Mouse (Mus musculus) right cerebral cortex, adult 2 months (tissue): ENCODE results near the gene Bco2.

Source experiments
- DNase-seq, 2 experiments: peaks; one replicate each; pipeline ENCODE4 v3.0.0; 2021 to 2022; ENCODE audit warnings: low spot score in 2 of 2

Bco2 gene

DNA sequence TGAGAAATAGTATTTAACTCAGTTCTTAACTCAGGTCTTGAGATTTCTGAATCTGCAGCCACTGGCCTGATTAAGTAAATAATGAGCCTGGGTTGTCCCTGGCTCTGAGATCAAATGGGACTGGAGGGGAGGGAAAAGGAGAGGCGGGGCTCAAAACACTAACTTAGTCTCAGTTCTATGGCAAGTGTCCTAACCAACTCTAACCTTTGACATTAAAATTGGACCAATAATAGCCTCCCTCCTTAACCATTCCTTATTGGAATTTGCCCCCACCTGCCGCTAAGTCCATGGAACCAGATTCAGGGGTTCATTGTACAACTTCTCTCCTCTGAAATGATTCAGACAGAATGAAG, at the start of gene Bco2:
Bco2 (minus strand) TSS at position 88 of the 353 bp plus-strand sequence.
- no peak for DNase-seq

DNA sequence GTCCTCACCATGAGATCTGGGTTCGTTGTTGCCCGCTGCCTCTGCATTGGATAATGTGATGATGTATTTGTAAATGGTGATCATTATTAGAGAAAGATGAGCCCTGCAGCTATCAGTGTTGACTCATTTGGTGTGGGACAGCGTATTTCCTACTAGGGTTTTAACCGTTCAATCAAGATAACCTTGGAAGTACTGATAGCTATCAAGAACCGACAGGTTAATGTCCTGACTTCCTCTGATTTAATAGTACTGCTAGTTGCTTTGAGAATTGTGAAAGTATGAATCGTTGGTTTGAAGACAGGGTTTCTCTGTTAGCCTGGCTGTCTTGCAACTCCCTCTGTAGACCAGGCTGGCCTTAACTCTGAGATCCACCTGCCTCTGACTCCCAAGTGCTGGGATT, 49.4 kb upstream of the Bco2 start:
- no peak for DNase-seq

DNA sequence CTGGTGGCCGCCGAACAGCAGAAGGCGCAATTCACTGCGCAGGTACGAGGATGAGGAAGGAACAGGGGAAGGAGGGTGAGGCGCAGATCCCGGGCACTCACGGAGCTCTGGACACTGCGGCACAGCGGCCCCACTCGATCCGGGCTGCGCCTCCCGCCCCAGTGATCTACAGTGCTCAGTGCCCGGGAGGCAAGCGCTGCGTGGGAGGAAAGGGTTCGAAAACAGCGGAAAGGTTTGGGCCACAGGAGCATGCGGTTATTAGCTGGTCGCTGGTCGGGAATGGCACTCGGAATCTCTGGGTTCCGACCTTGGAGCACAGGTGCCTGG, 49.0 kb upstream of the Bco2 start:
- DNase-seq = no peak

DNA sequence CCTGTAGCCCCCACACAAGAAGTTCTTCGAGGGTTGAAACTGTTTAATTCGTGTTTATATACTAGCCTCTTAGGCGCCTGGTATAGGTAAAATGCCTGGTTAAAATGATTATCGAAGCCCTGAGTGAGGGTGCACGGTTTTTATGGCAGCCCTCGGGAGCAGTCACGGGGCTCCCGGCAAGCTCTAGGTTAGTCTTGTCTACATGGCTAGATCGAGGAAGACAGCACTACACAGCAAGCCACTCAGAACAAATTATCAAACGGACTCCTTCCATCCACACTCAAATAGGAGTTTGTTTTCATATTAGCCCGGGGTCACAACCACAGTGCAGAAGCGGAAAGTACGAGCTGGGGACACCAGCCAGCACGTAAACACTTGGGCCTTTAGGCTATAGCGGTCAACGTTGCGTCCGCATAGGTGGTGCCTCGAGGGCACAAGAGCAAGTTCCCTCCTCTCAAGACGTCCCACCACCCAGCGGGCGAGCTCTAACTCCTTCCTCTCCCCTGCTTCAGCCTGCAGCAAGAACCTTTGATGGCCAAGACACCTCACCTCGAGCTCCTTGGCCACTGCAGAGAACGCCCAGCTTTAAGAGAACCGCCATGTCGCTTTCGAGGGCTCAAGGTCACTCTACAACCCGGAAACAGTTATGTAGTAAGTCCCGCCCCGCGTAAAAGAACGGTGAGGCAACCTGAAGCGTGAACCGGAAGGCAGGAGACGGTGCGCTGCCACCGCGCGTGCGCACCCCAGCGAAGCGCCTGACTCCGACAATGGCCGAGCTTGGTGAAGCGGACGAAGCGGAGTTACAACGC, 48.4 kb upstream of the Bco2 start, which contains the start of the genes Sdhd and Timm8b:
Sdhd (minus strand) TSS at position 624 of the 809 bp plus-strand sequence.
Timm8b (plus strand) TSS at position 722 of the 809 bp plus-strand sequence.
- DNase-seq = peak; percentile 96 to 97

GRCm38 (mm10) chr9:50602055-50602845, 47.3 kb upstream of the Bco2 start:
- no peak for DNase-seq

DNA sequence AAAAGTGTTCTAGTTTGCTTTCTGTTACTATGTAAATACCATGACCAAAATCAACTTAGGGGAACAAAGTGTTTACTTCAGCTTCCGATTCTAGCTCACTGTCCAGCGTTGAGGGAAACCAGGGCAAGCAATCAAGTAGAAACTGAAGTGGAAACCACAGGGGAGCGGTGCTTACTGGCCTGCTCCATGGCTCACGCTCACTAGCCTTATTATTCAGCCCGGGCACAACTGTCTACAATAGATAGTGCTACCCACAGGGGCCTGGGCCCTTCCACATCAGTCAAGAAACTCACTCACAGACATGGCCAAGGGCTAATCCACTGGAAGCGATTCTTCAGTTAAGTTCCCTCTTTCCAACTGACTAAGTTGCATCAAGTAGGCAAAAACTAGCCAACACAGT, 46.6 kb upstream of the Bco2 start:
- no peak for DNase-seq

DNA sequence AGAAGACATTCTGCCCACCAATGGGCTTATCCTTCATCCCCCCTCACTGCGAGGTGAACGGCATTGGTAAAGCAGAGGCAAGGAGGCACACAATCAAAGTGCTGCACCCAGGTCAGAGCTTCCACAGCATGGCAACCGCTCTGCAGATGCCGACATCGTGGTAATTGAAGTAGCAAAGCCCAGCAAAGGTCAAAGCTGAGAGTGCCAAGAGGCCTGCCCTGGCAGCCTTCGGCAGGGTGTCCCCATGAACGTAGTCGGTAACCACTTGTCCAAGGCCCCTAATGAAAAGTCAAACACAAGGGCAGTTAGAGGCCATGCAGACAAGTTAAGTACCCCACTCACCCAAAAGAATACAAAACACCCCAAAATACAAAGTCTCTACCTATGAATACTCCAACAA, 42.0 kb upstream of the Bco2 start:
- no peak for DNase-seq

DNA sequence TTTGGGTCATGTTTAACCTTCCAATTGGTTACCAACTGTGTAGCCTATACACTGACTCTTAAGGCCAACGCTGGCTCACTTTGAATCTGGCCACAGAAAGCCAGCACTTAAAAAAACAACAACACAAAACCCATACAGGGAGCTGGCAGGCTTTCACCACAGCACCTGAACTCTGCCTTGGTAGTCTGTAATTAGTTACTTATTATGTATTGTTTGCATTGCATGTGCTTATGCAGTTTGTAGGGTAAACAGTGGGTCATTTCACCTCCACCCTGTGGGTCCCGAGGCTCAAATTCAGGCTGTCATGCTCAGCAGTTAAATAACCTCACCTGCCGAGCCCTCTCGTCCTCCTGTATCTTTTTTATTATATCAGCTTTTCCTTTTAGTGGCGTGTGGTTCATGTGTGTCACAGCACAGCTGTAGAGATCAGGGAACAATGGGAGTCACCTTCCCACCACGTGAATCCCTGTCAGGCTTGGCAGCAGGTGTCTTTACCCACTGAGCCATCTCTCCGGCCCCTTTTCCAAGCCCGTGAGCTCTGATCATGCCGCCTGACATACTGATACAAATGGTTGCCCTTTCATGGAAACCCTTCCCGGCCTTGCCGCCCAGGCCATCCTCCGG, 39.9 kb upstream of the Bco2 start:
- no peak for DNase-seq

GRCm38 (mm10) chr9:50593544-50593943, 38.6 kb upstream of the Bco2 start:
- no peak for DNase-seq

DNA sequence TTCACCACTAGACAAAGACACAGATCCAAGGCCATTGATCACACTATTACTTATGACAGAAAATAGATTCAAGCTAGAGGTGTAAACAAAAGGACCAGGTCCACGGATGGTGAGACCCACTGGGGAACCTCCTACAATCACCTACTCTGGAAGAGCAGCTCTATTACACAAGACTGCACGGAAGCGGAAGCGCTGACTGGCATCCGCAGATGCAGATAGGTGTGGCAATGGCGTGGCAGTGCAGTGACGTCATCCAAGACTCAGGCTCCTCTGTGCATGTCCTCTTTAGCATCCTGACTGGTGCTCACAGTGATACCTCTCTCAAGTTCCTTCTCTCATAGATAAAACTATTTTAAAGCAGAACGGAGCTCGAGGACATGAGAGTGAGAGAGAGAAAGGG, 38.0 kb upstream of the Bco2 start:
- no peak for DNase-seq

- no peak for DNase-seq
Observed at GRCm38 (mm10) chr9:50590856-50591518, 36.0 kb upstream of the Bco2 start.

DNA sequence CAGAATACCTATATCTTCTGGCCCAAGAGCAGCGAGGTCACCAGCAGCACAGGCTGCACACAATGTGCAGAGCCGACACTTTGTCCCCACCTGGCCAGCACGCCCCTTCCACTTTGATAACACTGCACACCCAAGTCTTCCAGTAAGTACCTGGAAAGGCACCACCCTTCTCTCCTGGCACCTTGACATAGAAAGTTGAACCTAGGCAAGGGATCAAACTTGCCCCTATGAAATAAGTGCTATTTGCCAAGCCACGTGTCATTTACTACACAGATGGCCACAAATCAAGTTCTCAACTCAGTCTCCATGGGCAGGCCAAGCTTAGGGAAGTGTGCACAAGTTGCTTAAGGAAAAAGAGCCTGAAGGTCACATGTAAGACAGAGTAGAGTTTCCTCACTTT, 32.0 kb upstream of the Bco2 start:
- DNase-seq = no peak

- no peak for DNase-seq
Observed at GRCm38 (mm10) chr9:50585145-50585818, 30.3 kb upstream of the Bco2 start.

GRCm38 (mm10) chr9:50580370-50580769, 25.4 kb upstream of the Bco2 start:
- DNase-seq = no peak

DNA sequence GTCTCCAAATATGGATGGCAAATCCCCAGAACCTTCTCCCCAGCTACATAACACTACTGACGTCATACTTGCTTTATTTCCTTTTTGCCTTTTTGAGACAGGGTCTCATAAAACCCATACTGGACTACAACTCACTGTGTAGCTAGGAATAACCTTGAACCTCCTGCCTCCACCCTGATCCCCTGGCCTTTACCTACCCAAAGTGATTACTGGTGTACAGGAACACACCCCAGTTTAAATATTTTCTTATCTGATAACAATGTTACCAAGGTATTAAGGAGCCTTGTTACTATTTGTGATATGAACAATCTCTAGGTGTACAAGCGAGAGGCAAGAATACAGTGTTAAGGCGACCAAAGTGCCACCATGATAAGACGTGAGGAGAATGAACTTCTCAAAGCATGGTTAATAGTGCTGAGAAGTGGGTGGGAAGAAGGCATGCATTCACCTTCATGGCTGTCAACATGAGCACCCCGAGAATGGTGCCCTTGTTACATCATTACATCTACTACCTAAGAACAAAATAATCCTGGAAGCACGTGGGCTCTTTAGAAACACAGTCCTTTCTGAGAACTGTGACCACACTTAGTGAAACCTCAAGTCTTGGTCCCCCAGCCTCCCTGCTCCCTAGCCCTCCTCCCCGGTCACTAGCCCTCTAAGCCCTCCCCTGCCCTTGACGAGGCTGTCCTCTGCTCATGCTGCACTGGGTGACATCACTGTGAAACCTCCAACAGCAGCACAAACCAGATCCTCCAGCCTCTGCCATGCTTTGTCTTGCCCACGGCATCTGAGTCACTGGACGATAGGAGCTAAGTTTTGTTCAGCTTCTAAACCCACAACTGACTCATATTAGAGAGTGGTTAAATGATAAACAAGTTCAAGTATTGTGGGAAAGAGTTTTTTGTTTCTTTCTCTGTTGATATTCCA, 14.9 kb upstream of the Bco2 start:
- DNase-seq = no peak

GRCm38 (mm10) chr9:50567881-50568280, 12.9 kb upstream of the Bco2 start:
- DNase-seq = no peak

- no peak for DNase-seq
Observed at GRCm38 (mm10) chr9:50567372-50567771, 12.4 kb upstream of the Bco2 start.

GRCm38 (mm10) chr9:50565940-50566339, 11.0 kb upstream of the Bco2 start:
- no peak for DNase-seq

DNA sequence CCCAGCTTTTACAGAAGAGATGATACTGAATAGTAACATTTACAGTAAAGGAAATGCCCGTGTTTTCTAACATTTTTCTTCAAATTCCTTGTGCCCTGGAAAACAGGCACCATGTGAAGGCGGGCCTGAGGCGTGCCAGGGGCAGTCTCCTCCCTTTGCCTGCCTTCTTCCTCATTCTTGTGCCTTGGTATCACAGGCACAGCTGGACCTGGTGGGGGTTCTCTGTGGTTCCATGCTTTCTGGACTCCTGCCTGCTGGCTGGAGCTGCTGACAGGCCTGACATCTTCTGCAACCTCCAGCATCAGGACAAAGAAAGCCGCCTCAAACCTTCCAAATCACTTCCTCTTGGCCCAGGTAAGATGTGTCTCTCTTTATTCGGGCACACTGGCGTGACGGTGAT, 10.2 kb upstream of the Bco2 start:
- DNase-seq = no peak

- no peak for DNase-seq
Observed at GRCm38 (mm10) chr9:50561918-50562360, 7.0 kb upstream of the Bco2 start.
